Mouse (Mus musculus) liver, postnatal 0 days (tissue): ENCODE measurements around the gene Blzf1.

ENCODE experiments used
- CTCF ChIP-seq: sonication (generic); IDR thresholded peaks from 2 replicates; pipeline ENCODE4 v1.5.1; 2016; ENCODE audit warnings: antibody characterized with exemption, low read depth
- EP300 ChIP-seq: IDR thresholded peaks from 2 replicates; pipeline ENCODE4 v1.6.1; 2016; ENCODE audit warnings: antibody characterized with exemption, low read depth, mild to moderate bottlenecking

DNA sequence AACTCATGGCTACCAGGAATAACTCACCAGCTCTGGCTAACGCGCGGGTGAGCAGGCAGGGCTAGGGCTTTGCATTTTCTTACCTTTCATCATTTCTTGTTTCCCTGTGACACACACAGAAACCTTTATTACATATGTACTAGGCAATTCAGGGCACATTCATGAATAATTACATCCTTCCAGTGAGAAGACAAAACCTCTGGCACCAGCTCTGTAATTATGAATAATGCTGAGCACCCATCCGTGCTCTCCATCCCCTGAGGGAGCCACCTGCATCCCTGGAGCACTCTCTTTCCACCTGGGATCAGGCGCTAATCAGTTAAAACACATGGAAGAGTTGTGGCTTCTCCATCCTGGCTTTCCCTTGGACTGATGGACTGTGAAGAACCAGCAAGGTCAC lies 3.5 kb downstream of the Blzf1 start, which contains the start of gene Nme7:
- TF ChIP-seq EP300 (no peak), CTCF (no peak)
